Mouse (Mus musculus) forebrain, embryonic 11.5 days (tissue): ENCODE results near the gene Ccl26. TPM values are rescaled to one million over a fixed set of nuclear protein-coding genes. Genes with fewer than 3 reads are reported as not detected.
"Not testable (repeated sequence)": the region's sequence is repeated elsewhere in the genome, so short reads cannot be mapped to it uniquely, and the experiment has no call there.

ENCODE experiments used
- ATAC-seq: fragments of 200-750 bp; cut with Nextera tagmentation; replicated peaks from 2 replicates; pipeline ENCODE4 v1.8.0; 2017; ENCODE audit warnings: moderate TSS enrichment; ENCODE audit not compliant: low FRiP score
- DNase-seq: peaks from one replicate; pipeline ENCODE4 v3.0.0-alpha.2; 2017; ENCODE audit warnings: low spot score
- H3K27ac ChIP-seq: fragments of 300-500 bp; sonication (generic); 2 replicates; pipeline ENCODE4 v1.5.1; 2014; ENCODE audit warnings: low read depth, low read length
- H3K27me3 ChIP-seq: fragments of 300-500 bp; sonication (generic); 2 replicates; pipeline ENCODE4 v1.6.1; 2014; ENCODE audit warnings: mild to moderate bottlenecking, low read length, mixed read lengths; ENCODE audit not compliant: control insufficient read depth, insufficient read depth
- H3K36me3 ChIP-seq: fragments of 300-500 bp; sonication (generic); 2 replicates; pipeline ENCODE4 v1.6.1; 2014; ENCODE audit warnings: mild to moderate bottlenecking, low read length, moderate library complexity, mixed read lengths; ENCODE audit not compliant: control insufficient read depth, insufficient read depth
- H3K4me1 ChIP-seq: fragments of 300-500 bp; sonication (generic); replicated peaks from 2 replicates; pipeline ENCODE4 v1.6.1; 2014; ENCODE audit warnings: low read length, mixed read lengths; ENCODE audit not compliant: control insufficient read depth, insufficient read depth
- H3K4me2 ChIP-seq: fragments of 300-500 bp; sonication (generic); 2 replicates; pipeline ENCODE4 v1.6.1; 2014; ENCODE audit warnings: low read depth, mild to moderate bottlenecking, low read length, moderate library complexity, mixed read lengths; ENCODE audit not compliant: severe bottlenecking
- H3K4me3 ChIP-seq: fragments of 300-500 bp; sonication (generic); 2 replicates; pipeline ENCODE4 v1.5.1; 2014; ENCODE audit warnings: low read depth, low read length
- H3K9ac ChIP-seq: fragments of 300-500 bp; sonication (generic); 2 replicates; pipeline ENCODE4 v1.6.1; 2014; ENCODE audit warnings: low read length
- H3K9me3 ChIP-seq: fragments of 300-500 bp; sonication (generic); 2 replicates; pipeline ENCODE4 v1.6.1; 2016; ENCODE audit warnings: low read length, mixed read lengths; ENCODE audit not compliant: control insufficient read depth
- WGBS: fragments of 180-500 bp; shearing (Covaris S2); extraction: QIAGEN DNeasy Blood & Tissue Kit; methylation state at CpG from one replicate; pipeline ENCODE4 v1.1.7; 2014; 5-methylcytosine and 5-hydroxymethylcytosine counted together
- polyA plus RNA-seq: library from polyadenylated mRNA; unstranded; fragments of >200 nt; fragmentation: Nextera tagmentation; extraction: Ambion mirVana; gene quantifications from 2 replicates; pipeline ENCODE4 v1.2.1, GENCODE M21; 2014

Ccl26 gene
- not detected in 2 replicates for polyA plus RNA-seq

GRCm38 (mm10) chr5:135563469-135563868 lies at the start of gene Ccl26:
Gene Ccl26, minus strand, starts transcription at chr5:135563569.
- no peaks in the 10 kb centered on the region for H3K27me3 ChIP-seq
- no peak within 1 kb of the TSS for H3K4me3 ChIP-seq
- H3K9me3 ChIP-seq, result no peaks in the 10 kb centered on the region
- DNase-seq (no peak), ATAC-seq (no peak)
- no peaks in the 10 kb centered on the region for H3K36me3 ChIP-seq
- H3K9ac ChIP-seq, result no peak within 1 kb of the TSS
- 90% methylated on average over 3 of the region's 3 CpGs for WGBS
- no peak within 1 kb of the TSS for H3K4me2 ChIP-seq
- H3K27ac ChIP-seq, result no peak within 1 kb of the TSS
- H3K4me1 ChIP-seq, result no peaks in the 10 kb centered on the region

- H3K4me1 ChIP-seq, result no peaks in the 10 kb centered on the region
- H3K4me2 ChIP-seq, result no peak overlapping the region
- no peaks in the 10 kb centered on the region for H3K36me3 ChIP-seq
- ATAC-seq (no peak), DNase-seq (no peak)
- H3K27ac ChIP-seq, result no peak overlapping the region
- H3K4me3 ChIP-seq, result no peak overlapping the region
- no peaks in the 10 kb centered on the region for H3K27me3 ChIP-seq
- no peak overlapping the region for H3K9ac ChIP-seq
- 82% methylated on average over 4 of the region's 4 CpGs for WGBS
- no peaks in the 10 kb centered on the region for H3K9me3 ChIP-seq
These were observed 46.4 kb upstream of the Ccl26 start for GRCm38 (mm10) chr5:135609794-135610193.

- no peak for DNase-seq
- H3K27ac ChIP-seq, result no peak overlapping the region
- H3K36me3 ChIP-seq, result no peaks in the 10 kb centered on the region
- no peak overlapping the region for H3K9ac ChIP-seq
- no peaks in the 10 kb centered on the region for H3K4me1 ChIP-seq
- no peak overlapping the region for H3K4me2 ChIP-seq
- H3K27me3 ChIP-seq, result no peaks in the 10 kb centered on the region
- WGBS, result 38% methylated on average over 1 of the region's 1 CpGs
- H3K4me3 ChIP-seq, result no peak overlapping the region
- H3K9me3 ChIP-seq, result peaks cover under 1% of the 10 kb centered on the region; the same call in 1 of the 2 replicates
- no peak for ATAC-seq
These were observed 44.2 kb upstream of the Ccl26 start for GRCm38 (mm10) chr5:135607581-135607980.

- not testable (repeated sequence) for H3K4me2 ChIP-seq, ATAC-seq, H3K36me3 ChIP-seq, H3K9me3 ChIP-seq, H3K9ac ChIP-seq, DNase-seq, H3K27ac ChIP-seq, H3K4me3 ChIP-seq, H3K4me1 ChIP-seq, H3K27me3 ChIP-seq
- WGBS, result no CpG with 5 or more reads among the region's 1 CpGs
These were observed 43.3 kb upstream of the Ccl26 start for GRCm38 (mm10) chr5:135606717-135607116.

GRCm38 (mm10) chr5:135604643-135605042 lies 41.3 kb upstream of the Ccl26 start:
- not testable (repeated sequence) for DNase-seq, H3K4me2 ChIP-seq, H3K27me3 ChIP-seq, ATAC-seq, H3K9ac ChIP-seq, H3K4me1 ChIP-seq, H3K4me3 ChIP-seq, H3K27ac ChIP-seq, H3K36me3 ChIP-seq, H3K9me3 ChIP-seq
- WGBS, result no CpG with 5 or more reads among the region's 1 CpGs

- 83% methylated on average over 12 of the region's 12 CpGs for WGBS
- Histone ChIP-seq H3K9me3 (no peaks in the 10 kb centered on the region), H3K36me3 (no peaks in the 10 kb centered on the region), H3K27ac (no peak overlapping the region), H3K9ac (no peak overlapping the region), H3K4me3 (no peak overlapping the region), H3K4me2 (no peak overlapping the region), H3K27me3 (no peaks in the 10 kb centered on the region), H3K4me1 (no peaks in the 10 kb centered on the region)
- ATAC-seq (no peak), DNase-seq (no peak)
These were observed 26.8 kb upstream of the Ccl26 start for GRCm38 (mm10) chr5:135589996-135590784.

- Histone ChIP-seq H3K36me3 (no peaks in the 10 kb centered on the region), H3K9me3 (no peaks in the 10 kb centered on the region), H3K27ac (no peak overlapping the region), H3K4me2 (no peak overlapping the region), H3K4me1 (no peaks in the 10 kb centered on the region), H3K27me3 (no peaks in the 10 kb centered on the region), H3K9ac (no peak overlapping the region), H3K4me3 (no peak overlapping the region)
- DNase-seq (no peak), ATAC-seq (no peak)
- WGBS, result 86% methylated on average over 4 of the region's 4 CpGs
These were observed 24.4 kb upstream of the Ccl26 start for GRCm38 (mm10) chr5:135587764-135588163.

GRCm38 (mm10) chr5:135585691-135586090 lies 22.3 kb upstream of the Ccl26 start:
- H3K27me3 ChIP-seq, result no peaks in the 10 kb centered on the region
- no peaks in the 10 kb centered on the region for H3K36me3 ChIP-seq
- H3K9me3 ChIP-seq, result no peaks in the 10 kb centered on the region
- ATAC-seq (no peak), DNase-seq (no peak)
- no peak overlapping the region for H3K9ac ChIP-seq
- no peak overlapping the region for H3K27ac ChIP-seq
- 94% methylated on average over 8 of the region's 8 CpGs for WGBS
- H3K4me1 ChIP-seq, result no peaks in the 10 kb centered on the region
- no peak overlapping the region for H3K4me2 ChIP-seq
- no peak overlapping the region for H3K4me3 ChIP-seq

GRCm38 (mm10) chr5:135582330-135582729 lies 19.0 kb upstream of the Ccl26 start:
- H3K27ac ChIP-seq, result no peak overlapping the region
- no peak overlapping the region for H3K4me2 ChIP-seq
- no peaks in the 10 kb centered on the region for H3K27me3 ChIP-seq
- no peaks in the 10 kb centered on the region for H3K9me3 ChIP-seq
- DNase-seq (no peak), ATAC-seq (no peak)
- H3K9ac ChIP-seq, result no peak overlapping the region
- H3K4me3 ChIP-seq, result no peak overlapping the region
- no peaks in the 10 kb centered on the region for H3K36me3 ChIP-seq
- 85% methylated on average over 4 of the region's 4 CpGs for WGBS
- no peaks in the 10 kb centered on the region for H3K4me1 ChIP-seq
